Mouse (Mus musculus): Measurements from ENCODE around the gene BC052040.

BC052040 gene

DNA sequence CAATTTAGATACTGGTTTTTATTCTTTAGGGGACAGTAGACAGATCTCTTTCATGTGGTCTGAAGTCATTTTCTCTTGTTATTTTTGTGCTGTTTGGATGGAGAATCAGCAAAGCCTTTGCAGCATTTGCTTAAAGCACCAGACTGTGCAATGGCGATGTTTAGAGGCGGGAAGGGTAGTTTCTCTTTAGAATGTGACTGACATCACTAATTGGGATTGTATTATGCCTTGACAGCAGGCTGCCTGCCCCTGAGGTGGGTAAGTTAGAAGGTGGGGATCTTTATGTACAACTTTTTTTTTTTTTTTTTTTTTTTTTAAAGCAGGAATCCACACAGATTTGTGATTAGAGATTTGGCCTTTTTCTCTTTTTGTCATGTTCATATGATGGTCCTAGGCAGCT lies 20.6 kb downstream of the BC052040 start:
- no peak for DNase-seq

DNA sequence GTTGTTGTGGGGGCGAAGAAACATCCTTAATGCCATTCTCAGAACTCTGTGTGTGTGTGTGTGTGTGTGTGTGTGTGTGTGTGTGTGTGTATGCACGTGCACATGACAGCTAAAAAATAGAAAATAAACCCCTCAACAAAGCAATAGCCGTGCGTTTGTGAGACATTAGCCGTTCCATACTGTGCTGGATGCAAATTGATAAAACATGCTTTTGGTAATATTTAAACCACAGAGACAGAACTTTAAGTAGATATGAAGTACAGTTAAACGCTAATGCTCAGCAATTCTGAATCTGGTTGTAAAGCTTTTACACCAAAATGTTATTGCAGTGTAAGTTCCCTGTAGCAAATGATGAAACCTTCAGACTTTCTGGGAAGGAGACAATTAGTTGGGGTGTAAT lies 22.6 kb downstream of the BC052040 start:
- no peak for DNase-seq

DNA sequence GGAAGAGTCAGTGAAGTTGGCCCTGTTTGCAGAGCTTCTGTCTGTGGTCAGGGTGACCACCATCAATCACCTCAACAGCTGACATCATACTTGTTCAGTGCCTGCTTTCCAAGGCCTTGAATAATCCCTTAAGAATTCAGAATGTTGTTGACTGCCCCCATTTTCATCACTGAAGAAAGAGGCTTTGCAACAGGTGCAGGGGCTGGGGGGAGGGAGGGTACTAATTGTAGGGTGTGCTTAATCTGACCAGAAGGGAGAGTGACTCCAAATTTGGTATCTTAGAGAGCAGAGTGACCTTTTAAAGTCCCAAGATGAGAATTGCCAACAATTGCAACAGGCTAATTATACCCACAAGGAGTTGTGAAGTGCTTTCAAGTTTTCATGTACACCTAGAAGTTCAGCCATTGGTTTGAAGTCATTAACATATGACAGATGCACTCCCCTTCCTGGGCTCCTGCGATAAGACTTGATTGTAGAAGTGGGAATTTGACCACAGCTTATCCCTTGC lies 24.4 kb downstream of the BC052040 start:
- DNase-seq: no peak

DNA sequence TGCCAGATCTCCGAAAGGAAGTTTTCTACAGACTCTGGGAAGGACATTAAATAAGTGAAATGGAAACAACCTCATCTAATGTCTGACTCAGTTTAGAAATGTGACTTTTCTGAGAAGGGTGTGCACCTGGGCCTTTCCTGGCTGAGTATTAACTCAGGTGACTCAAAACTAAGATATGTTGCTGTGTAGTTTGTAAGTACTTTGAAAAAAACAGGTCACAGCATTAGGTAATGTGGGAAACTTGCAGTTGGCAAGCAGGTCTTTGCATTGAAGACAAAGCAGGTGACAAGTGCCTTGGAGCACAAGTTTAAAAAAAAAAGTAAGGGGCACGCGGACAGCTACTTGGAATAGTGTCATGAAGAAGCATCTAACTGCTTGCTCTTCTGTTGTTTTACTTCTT lies 27.5 kb downstream of the BC052040 start:
- DNase-seq: no peak

DNA sequence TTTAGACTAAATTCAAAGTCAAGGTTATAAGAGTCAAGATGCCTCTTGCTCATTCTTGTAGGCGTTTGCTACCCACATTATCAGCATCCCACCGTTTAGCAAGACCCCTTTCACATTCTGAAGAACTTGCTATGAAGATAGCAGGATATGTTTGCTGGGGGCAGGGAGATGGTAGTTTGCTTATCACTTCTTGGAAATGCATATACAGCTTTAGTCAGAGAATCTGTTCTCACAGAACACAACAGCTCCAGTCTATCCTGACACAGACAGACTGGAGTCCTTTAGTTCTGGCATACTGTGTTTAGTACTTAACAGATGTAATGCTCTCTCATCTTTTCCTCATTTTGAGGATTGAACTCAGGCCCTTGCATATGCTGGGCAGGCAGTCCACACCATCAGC lies 28.6 kb downstream of the BC052040 start:
- DNase-seq: no peak

DNA sequence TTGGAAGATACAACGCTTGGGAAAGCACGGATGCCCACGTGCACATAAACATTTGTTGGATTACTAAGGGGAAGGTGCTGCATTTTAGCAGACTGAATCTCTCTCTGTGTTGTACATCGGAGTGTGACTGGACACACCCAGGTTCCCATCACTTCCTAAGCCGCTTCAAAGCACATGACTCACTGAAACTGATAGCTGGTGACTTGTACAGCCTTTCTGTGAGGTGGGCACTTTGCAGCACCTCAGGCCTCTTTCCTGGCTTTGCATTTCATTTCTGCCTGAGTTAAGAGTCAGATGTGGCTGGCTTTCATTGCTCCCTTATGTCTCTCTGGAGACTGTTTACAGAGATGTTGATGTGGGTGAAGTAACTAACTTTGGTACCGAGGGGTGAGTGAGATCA lies 29.0 kb downstream of the BC052040 start:
- DNase-seq: no peak

DNA sequence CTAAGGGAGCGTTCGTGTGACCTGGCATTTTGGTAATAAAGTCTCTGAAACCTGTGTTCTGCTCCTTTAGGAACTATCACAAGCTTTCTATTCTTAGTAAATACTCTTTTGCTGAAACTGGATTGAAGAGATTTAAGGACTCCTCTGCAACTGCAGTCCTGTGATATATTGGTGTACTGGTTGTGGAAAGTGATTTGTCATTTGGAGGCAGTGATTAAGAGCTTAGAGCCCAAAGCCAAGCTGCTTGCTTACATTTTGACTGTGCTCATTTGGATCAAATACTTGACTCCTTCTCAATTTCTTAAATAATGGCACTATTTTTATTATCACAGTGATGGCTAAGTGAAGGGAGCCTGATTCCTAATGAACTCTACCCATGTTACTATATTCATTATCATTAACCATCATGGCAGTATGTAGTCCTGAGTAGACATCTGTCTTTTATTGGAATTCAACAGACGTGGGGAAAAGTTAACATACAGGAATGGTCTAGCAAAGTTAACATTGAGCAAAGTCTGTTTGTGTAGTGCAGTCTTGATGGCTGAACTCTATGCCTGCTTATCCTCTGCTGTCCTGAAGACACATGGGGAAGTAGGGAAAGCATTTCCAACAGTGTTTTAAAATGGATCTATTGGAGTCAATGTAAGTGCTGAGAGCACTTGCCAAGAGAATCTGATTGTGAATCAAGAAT lies 32.5 kb downstream of the BC052040 start:
- DNase-seq: no peak

DNA sequence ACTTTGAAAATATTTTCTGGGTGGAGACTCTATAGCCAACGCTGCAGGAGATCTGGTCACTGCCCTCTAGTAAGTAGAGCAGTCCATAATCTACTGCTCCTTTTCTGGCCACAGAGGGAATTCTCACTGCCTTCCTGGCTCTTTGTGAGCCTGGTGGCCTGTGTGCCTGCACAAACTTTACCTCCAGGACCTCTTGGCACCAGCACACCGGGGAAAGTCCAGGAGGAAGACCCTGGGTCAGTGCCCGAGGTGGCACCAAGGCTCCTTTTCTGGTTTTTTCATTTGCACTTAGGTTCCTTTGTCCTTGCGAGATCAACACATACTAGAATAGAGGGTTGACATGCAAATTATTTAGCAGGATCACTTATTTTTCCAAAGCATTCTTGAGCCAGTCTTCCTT lies 47.0 kb downstream of the BC052040 start:
- DNase-seq: no peak

DNA sequence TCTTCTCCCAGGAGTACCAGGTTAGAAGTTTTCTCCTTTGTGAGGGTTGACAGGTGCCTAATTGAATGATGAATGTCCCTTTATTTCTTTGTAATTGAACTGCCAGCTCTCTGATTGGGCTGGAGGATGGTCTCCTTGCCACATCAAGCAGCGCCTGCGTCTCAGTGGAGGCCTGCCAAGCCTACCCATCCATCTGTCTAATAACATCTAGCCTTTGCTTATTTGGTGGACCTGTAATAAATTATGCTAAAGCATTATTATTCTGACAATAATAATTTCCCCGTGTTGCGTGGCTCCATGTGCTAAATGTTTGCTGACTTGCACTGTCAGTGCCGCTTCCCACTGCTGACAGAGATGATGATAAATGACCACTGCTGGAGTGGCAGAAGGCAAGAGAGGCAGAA lies 49.5 kb downstream of the BC052040 start:
- no peak for DNase-seq

DNA sequence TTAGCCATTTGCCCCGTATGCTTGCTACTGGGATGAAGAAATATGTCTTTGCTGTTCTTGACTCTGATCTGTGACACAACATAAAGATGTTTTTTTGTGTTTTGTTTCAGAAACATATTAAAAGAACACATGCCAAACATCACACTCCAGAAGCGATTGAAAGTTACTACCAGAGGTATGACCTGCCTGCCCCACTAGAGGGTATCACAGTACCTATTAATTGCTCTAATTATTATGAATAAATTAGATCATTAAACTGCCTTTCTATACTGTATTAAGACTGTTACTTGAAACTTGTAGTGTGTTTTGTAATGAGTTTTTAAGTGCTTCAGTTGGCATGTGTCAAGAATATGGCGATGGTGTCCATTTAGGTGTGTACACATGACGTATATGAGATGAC lies 50.3 kb downstream of the BC052040 start:
- DNase-seq: no peak

DNA sequence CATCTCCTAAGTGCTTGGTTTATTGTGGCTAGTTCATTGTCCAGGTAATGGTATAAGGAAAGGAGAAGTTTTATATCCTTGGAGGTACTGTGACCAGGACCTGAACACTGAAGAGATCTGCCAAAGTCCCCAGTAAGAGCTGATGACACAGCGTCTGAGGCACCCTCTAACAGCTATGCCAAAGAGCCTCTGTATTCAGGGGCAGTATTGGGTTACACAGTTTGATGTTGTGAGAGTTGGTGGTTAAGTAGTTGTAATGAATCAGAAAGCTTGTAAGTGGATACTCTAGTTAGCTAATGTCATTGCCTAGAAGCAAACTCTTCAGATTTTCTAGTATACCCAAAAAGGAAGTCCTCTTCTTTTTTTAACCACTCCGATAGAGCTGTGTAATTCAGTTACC lies 68.7 kb downstream of the BC052040 start:
- no peak for DNase-seq

DNA sequence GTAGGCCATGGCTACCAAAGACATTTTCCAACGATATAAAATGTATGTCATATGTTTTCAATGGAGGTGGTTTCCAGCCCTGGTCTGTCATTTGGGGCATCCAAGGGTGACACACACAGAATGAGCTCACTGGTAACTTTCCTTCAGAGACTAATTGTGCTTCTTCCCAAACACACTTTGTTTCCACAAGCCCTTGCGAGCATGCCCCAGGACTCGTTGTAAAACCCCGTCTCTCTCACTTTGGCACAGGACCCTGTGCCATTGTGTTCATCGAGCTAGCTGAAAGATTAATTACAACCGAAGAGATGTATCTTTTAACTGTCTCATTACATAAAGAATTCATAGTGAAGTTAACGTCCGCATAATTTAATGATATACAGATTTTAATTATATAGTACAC lies 78.2 kb downstream of the BC052040 start:
- no peak for DNase-seq

DNA sequence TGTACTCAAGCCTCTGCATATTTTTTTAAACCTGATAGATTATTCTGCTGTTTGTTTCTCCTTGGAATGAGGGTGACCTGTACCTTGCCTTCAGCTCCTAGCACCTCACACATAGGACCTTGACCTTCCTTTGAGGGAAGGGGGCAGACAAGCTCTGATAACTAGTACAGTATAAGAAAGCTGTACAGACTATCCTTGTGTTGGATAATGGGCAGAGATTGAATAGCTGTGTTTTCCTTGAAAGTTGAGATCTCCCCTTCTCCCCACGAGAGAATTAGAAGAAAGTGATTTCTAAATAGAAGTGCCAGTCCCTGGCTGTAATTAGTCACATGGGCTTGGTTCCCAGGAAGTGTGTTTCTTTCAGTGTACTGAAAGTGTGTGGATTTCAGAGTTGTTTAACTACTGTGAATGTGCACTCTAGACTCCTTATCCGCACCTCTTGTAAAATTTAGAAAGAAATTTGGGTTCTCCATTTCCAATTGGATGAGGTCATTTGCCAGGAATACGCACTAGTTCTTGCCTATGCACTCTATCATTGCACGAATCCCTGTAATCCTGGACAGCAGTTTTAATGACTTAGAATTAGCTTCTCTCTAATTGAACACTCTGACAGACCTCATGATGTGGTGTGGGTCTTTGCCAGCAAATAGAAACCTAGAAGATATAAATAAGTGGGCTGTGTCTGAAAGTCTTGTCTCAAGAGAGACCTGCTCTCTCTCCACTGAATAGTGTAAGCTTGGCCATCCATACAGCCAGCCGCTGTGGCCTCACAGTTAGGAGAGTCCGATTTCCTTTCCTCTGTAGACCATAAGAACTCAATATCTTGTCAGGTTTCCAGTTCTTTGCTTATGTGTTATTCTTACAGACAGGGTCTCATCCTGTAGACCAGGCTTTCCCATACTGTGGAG lies 79.0 kb downstream of the BC052040 start:
- no peak for DNase-seq

DNA sequence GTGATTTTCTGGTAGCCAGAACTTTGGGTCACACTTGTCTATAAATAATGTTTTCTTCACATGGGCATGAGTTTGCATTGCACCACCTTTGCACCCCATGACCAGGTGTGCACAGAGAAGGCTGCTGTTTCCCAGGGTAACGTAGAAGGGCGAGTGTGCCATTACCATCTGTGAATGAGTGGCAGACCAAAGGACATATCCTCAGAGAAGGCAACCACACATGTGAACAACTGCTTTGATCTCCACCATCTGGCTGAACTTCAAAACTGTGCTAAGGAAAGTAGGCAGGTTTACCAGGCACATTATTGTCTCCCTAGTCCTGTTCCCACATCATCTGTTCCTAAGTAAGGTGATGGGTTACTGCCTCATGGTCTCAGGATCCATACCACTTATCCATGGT lies 86.0 kb downstream of the BC052040 start:
- no peak for DNase-seq

DNA sequence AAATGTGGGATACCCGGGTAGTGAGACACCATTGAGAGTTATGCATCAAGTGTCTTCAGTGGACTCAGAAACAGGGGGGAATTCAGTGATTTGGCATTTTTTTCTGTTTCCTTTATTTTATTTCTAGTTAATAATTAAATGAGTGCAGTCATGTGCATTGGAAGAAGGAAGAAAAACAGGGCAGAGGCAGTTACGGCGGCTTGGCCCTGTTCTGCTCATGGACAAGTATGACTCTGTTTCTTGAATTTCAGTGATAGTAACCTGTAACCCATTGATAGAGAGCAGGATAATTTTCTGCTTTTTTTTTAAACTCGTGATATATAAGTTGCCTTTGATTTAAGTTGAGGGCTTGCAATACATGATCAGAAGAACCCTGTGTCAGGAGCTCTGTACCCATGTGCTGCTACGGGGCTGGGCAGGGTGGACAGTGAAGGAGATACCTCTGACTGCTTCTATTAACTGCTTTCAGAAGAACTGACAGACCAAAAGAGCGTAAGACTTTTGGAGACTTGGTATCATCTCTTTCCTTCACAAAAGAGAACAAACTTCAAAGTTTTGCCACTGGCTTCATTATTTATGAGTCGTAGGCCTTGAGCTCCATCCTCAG lies 91.6 kb downstream of the BC052040 start:
- no peak for DNase-seq

DNA sequence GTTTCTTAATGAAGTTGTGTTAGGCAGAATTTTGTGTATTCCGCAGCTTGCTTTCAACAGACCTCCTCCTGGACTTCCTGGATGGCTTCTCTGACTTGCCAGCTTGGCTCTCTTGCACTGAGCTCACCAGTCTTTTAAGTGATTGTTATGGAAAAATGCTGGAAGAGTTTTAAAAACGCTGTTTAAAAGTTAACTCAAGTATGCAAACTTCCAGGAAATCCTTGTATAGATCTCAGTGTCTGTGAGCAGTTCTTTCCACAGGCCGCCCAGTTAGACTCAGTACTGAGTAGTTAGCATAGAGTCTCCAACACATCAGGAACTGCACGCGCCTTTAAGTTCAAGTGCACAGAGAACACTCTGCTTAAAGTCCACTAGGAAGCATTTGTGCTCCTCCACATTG lies 97.3 kb downstream of the BC052040 start:
- DNase-seq: no peak

DNA sequence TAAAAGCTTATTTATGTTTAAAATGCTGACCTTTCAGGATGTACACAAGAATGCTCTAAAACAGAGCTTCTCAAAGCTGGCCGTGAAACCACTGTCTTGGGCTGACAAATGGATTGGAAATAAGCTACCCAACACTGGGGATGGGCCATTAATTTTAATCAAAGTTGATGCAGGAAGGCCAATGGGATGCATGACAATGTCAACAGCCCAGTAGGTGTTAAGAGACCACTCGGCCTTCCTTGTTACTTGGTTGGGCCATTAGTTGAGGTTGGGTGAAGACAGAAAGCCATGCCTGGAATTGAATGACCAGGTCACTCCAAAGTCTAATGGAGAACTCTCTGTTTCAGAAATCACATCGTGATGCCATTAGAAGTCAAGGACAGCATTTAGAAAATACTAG lies 103.7 kb downstream of the BC052040 start:
- DNase-seq: no peak

DNA sequence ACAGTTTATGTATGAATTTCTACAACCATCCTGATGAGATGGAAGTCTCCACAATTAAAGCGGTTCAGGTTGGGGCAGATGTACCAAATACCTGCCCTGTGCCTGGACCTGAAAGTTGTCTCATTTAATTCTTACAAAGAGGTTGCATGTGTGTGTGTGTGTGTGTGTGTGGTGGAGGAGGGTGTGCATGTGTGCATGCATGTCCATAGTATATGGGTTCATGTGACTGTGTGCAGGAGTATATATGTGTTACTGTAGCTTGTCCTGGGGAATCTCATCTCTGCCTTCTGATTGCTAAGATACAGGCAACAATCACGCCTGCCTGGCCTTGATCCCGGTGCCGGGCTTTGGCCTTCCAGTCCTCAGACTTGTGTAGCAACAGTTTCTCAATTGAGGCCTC lies 106.1 kb downstream of the BC052040 start:
- no peak for DNase-seq

DNA sequence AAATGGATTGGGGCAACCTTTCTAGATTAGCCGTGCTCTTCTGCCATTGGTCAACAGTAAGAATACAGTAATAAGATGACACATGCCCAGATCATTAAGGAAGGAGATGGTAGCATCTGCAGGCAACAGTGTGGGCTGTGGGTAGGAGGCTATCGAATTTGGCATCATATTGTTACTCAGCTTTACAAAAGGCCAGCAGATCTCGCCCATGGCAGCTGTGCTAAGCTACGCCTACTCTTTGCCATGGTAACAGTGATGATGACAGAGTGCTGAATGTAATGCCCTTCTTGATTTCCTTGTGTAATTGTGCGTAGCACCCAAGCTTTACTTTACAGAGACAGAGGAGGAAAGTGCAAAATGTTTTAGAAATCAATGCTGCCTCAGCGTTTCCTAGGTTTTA lies 106.8 kb downstream of the BC052040 start:
- DNase-seq: no peak

DNA sequence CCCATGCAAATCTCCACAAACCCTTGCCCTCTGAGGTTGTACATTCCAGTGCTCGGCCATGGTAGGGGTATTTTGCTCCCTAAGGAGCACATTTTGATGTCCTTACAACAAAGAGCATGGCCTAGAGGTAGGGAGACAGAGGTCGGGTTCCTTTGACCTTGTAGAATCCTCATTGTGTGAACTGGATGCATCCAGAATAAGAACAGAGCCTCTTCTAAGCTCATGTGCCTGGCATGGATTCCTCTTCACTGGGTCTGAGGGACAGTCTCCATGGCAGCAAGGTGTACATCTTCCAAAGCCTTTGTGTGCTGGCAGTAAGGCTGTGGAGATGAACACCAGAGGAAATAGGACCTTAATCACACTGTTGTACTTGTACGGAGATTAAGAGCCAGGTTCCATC lies 112.3 kb downstream of the BC052040 start:
- no peak for DNase-seq

DNA sequence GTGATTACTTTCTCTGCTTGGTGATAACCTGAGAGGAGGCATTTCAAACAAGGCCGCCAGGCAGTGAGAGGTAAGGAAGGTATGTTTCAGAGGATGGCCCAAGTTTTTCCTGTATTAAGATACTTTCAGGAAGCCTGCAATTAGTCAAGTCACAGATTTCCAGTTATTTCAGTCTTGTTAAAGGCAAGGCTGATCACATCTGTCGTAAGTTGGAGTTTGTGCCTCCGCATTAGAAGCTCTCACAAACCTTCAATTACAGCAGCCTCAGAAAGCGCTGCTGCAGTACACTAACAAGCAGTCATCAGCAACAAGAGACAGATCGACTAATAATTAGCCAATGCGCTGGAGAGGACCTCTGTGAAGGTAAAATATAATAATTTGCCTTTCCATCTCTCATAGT lies 112.9 kb downstream of the BC052040 start:
- DNase-seq: no peak

DNA sequence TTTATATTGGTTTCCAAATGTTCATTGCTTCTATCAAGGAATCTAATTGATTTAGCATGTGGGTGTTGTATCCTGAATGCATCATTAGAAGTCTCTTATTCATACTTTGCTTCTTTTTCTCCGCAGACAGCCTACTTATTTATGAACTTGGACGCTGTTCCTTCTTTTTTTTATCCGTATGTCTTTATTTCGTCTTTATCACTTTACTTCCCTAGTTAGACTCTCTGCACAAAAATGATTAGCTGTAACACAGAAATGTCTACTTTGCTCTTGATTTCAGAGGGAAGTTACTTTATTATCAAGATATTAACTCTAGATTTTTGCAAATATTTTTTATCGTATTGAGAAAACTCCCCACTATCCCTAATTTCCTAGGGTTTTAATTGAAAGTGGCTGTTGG lies 117.5 kb downstream of the BC052040 start:
- DNase-seq: no peak

DNA sequence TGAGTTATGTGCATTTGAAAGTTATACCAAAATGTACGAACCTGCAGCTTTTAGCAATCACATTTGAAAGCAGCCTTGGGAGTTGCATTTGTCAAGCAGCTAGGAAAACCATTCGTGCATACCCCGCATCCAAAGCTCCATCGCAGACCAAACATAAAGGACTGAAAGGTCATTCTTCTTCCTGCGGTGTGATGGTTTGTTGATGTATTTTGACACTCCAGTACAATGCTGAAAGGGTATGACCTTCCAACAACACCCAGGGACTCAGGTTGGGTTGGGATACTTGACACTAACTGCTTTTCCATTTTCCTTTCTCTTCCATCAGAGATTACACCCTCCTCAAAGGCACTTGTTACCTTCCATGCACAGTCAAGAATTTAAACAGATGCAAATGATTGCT lies 121.1 kb downstream of the BC052040 start:
- no peak for DNase-seq

DNA sequence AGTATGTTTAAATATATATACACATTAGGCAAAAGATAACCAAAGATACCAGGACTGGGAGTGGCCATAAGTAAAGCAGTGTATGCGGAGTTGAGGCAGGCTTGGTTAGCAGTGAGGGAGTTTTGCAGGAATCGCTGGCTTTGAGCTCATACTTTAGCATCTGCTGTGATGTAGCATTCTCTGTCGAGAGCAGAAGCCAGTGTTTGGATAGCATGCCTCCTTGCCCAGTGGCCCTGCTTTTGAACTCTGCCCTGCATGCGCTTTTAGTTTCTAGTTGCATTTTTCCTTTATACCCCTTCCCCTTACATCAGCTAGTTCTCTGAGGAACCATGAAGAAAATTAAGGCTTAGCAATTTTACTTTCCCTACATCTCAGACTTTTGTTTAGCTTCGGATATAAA lies 136.0 kb downstream of the BC052040 start:
- DNase-seq: no peak

Data from cerebellum, adult 8-10 months (tissue).